Mouse (Mus musculus): ENCODE results near the gene Gtpbp2. TPM values are rescaled to one million over a fixed set of nuclear protein-coding genes. Genes with fewer than 3 reads are reported as not detected.

Gene Gtpbp2
- polyA plus RNA-seq, 1 experiment = 125 TPM

DNA sequence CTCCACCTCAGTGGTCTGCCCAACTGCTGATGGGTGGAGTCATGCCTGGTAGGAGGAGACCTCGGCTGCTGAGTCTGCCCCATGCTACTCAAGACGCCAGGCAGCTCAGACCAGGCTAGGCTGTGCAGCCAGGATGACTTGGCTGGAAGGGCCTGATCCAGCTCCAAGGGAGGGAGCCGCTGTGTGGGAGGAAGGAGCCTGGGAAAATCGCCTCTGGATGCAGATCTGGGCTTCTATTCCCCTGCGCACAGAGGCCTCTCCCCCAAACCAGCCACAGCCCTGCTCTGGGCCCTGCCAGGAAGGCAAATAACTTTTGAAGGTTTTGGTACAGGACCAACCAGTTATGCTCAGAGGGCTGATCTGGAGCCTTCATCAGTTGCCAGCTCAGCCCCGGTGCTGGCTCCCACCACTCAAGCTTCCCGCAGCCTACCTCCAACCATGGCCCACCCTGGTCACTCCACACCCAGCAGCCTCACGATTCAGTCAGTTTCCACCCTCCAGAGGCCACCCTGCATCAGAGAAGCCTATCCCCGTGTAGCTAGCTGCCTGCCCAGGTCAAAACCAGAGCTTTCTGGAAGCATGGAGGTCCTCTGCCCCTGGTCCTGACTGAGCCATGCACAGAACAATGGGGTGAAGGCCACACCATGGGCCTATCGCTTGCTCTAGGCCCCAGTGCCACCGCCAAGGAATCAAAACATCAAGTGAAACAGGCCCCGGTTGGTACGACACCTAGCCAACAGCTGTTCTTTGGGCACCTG is 30.9 kb upstream of the Gtpbp2 start:
- Histone ChIP-seq H3K4me3 (no peak overlapping the region), H3K79me2 (ENCODE audit: control insufficient read depth, insufficient read depth) (no peaks in the 10 kb centered on the region), H3K4me2 (ENCODE audit: low read depth) (no peak overlapping the region), H3K36me3 (ENCODE audit: control insufficient read depth, insufficient read depth) (peaks cover 4% of the 10 kb centered on the region), H3K27me3 (ENCODE audit: control insufficient read depth, insufficient read depth, insufficient read length) (no peaks in the 10 kb centered on the region), H3ac (ENCODE audit: control insufficient read depth, insufficient read length) (no peak overlapping the region)
- no peak for TF ChIP-seq MYOD1 (IDR thresholded peaks at IDR 0.05; ENCODE audit: control insufficient read depth in 1 of 3, insufficient read length in 2 of 3, low read depth in 2 of 3)
- TF ChIP-seq POLR2AphosphoS2 (IDR thresholded peaks at IDR 0.05; ENCODE audit: insufficient read length, low read depth) = peak; percentile 13

DNA sequence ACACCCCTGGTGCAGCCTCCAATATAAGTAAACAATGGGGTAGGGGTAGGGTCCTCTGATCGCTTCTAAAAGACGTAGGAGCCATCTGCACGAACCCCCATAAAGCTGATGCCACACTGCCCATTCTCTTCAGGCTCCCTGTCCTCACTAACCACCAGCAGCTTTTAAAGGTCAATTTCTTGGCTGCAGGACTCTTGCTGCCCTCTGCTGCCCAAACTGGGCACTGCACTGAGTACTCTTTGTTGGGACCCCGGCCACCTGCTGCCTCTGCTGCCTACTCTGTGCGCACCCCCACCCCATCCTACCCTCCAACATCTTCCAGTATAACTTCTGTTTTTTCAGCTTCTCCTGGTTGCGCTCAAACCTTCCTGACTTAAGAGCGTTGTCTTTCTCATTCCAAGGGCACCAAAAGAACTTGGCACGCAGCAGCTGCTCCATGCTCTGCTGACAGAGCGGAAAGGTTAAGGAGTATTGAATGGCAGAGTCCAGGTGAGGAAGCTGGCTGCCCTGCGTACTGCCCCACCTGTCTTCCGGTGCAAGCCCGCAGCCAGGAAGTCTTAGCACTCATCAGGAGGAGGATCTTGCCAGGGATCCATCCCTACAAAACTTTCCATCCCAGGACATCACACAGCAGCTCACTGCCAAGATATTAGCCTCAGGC is 28.6 kb upstream of the Gtpbp2 start:
- no peaks in the 10 kb centered on the region for H3K27me3 ChIP-seq (ENCODE audit: control insufficient read depth, insufficient read depth, insufficient read length)
- TF ChIP-seq POLR2AphosphoS2 (IDR thresholded peaks at IDR 0.05; ENCODE audit: insufficient read length, low read depth) (peak; percentile 32), MYOG (IDR thresholded peaks at IDR 0.05; ENCODE audit: control insufficient read depth in 1 of 3, insufficient read depth in 1 of 3, insufficient read length in 2 of 3, low read depth in 2 of 3) (no peak)
- H3K36me3 ChIP-seq (ENCODE audit: control insufficient read depth, insufficient read depth) = no peaks in the 10 kb centered on the region
- no peaks in the 10 kb centered on the region for H3K79me2 ChIP-seq (ENCODE audit: control insufficient read depth, insufficient read depth)
- H3ac ChIP-seq (ENCODE audit: control insufficient read depth, insufficient read length) = no peak overlapping the region
- H3K4me2 ChIP-seq (ENCODE audit: low read depth) = no peak overlapping the region
- H3K4me3 ChIP-seq = no peak overlapping the region

DNA sequence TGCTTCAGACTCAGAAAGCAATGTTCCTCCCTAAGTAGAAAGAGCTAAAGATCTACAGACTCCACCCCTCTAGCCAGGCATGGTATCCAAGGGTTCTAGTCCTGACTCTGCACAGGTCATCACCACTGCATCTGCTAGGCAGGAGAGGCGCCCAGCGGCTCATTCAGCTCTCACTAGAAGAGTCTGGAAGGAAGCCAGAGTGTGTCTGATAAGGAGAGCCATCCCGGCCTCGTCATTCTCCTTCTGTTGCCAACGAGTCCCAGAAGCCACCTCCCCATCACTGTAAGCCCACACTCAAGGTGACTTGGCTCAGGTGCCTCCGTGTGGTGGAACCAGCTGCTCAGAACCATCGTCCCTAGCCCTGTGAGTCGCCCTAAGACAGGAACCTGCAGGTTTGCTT is 28.0 kb upstream of the Gtpbp2 start:
- Histone ChIP-seq H3K4me2 (ENCODE audit: low read depth) (no peak overlapping the region), H3K79me2 (ENCODE audit: control insufficient read depth, insufficient read depth) (no peaks in the 10 kb centered on the region), H3ac (ENCODE audit: control insufficient read depth, insufficient read length) (no peak overlapping the region), H3K27me3 (ENCODE audit: control insufficient read depth, insufficient read depth, insufficient read length) (no peaks in the 10 kb centered on the region), H3K4me3 (no peak overlapping the region), H3K36me3 (ENCODE audit: control insufficient read depth, insufficient read depth) (no peaks in the 10 kb centered on the region)
- TF ChIP-seq TCF12 (IDR thresholded peaks at IDR 0.05; ENCODE audit: insufficient read depth, poor library complexity, severe bottlenecking) = no peak
- TF ChIP-seq USF1 (IDR thresholded peaks at IDR 0.05; ENCODE audit: low read depth) = no peak
- no peak for TF ChIP-seq SRF (IDR thresholded peaks at IDR 0.05; ENCODE audit: control insufficient read depth, insufficient read length, low read depth)
- TF ChIP-seq E2F4 (IDR thresholded peaks at IDR 0.05; ENCODE audit: insufficient read depth) = no peak
- TF ChIP-seq TCF3 (IDR thresholded peaks at IDR 0.05; ENCODE audit: insufficient read length, low read depth) = no peak
- TF ChIP-seq MAX (IDR thresholded peaks at IDR 0.05; ENCODE audit: low read depth) = no peak
- no peak for TF ChIP-seq MYOG (IDR thresholded peaks at IDR 0.05; ENCODE audit: control insufficient read depth in 1 of 3, insufficient read depth in 1 of 3, insufficient read length in 2 of 3, low read depth in 2 of 3)
- TF ChIP-seq POLR2A (IDR thresholded peaks at IDR 0.05; ENCODE audit: insufficient read length, low read depth) = no peak
- TF ChIP-seq MYOD1 (IDR thresholded peaks at IDR 0.05; ENCODE audit: control insufficient read depth in 1 of 3, insufficient read length in 2 of 3, low read depth in 2 of 3) = no peak
- no peak for TF ChIP-seq CEBPB (IDR thresholded peaks at IDR 0.05; ENCODE audit: insufficient read depth, poor library complexity, severe bottlenecking)
- no peak for TF ChIP-seq POLR2AphosphoS2 (IDR thresholded peaks at IDR 0.05; ENCODE audit: insufficient read length, low read depth)
- TF ChIP-seq REST (IDR thresholded peaks at IDR 0.05; ENCODE audit: insufficient read depth, insufficient read length) = no peak

DNA sequence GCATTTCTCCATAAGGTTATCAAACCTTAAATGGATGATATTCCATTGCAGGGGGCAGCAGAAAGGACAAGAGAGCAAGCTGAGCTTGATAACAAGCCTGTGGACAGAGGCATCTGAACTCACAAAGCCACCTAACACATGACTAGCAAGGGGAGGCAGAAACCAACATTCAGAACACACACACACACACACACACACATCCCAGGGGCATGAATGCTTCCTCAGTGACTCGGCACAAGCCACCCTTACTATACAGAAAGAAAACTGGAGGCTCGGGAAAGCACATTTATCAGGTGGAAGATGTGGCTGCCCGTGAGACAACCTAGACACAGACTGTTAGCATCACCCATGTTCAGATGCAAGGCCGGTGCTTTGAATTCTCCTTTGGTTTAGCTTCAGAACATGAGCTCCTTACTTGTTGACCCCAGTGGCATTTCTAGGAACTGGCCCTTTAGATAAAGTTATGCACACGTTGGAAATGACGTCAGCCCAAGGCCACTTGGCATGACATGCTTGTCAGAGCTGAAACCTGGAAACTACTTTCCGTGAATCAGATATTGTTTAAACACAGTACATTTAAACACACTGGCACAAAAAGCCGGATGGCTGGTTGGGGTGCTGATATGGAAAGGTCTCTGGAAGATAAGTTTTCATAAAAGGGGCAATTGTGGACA is 22.1 kb upstream of the Gtpbp2 start:
- H3K27me3 ChIP-seq (ENCODE audit: control insufficient read depth, insufficient read depth, insufficient read length) = no peaks in the 10 kb centered on the region
- no peak overlapping the region for H3ac ChIP-seq (ENCODE audit: control insufficient read depth, insufficient read length)
- H3K79me2 ChIP-seq (ENCODE audit: control insufficient read depth, insufficient read depth) = no peaks in the 10 kb centered on the region
- no peak overlapping the region for H3K4me3 ChIP-seq
- H3K4me2 ChIP-seq (ENCODE audit: low read depth) = no peak overlapping the region
- no peaks in the 10 kb centered on the region for H3K36me3 ChIP-seq (ENCODE audit: control insufficient read depth, insufficient read depth)
- TF ChIP-seq TCF12 (IDR thresholded peaks at IDR 0.05; ENCODE audit: insufficient read depth, poor library complexity, severe bottlenecking) = no peak
- no peak for TF ChIP-seq MYOG (IDR thresholded peaks at IDR 0.05; ENCODE audit: control insufficient read depth in 1 of 3, insufficient read depth in 1 of 3, insufficient read length in 2 of 3, low read depth in 2 of 3)
- TF ChIP-seq MYOD1 (IDR thresholded peaks at IDR 0.05; ENCODE audit: control insufficient read depth in 1 of 3, insufficient read length in 2 of 3, low read depth in 2 of 3) = no peak

DNA sequence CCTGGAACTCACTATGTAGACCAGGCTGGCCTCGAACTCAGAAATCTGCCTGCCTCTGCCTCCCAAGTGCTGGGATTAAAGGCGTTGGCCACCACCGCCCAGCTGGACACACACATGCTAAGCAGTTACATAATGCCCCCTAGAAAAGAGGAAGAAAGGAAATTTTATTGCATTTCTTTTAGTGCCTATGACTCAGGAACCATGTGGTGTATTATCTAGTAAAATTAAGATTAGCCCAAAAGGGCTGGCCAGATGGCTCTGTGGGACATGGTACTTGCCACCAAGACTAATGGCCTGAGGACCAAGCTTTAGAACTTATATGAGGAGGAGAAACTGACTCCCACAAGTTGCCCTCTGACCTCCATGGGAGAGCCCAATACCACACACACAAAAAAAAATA is 21.0 kb upstream of the Gtpbp2 start:
- TF ChIP-seq MAX (IDR thresholded peaks at IDR 0.05; ENCODE audit: low read depth) = no peak
- Histone ChIP-seq H3K36me3 (ENCODE audit: control insufficient read depth, insufficient read depth) (no peaks in the 10 kb centered on the region), H3ac (ENCODE audit: control insufficient read depth, insufficient read length) (no peak overlapping the region), H3K79me2 (ENCODE audit: control insufficient read depth, insufficient read depth) (no peaks in the 10 kb centered on the region), H3K27me3 (ENCODE audit: control insufficient read depth, insufficient read depth, insufficient read length) (no peaks in the 10 kb centered on the region), H3K4me2 (ENCODE audit: low read depth) (no peak overlapping the region), H3K4me3 (no peak overlapping the region)

All from myocyte (in vitro differentiated cells).